Mouse (Mus musculus): ENCODE data around the gene Bves. TPM values are rescaled to one million over a fixed set of nuclear protein-coding genes. Genes with fewer than 3 reads are reported as not detected.
A peak's percentile ranks its signal among the peaks of the same experiment; 100 is the strongest.
"Not testable (repeated sequence)": the region's sequence is repeated elsewhere in the genome, so short reads cannot be mapped to it uniquely, and the experiment has no call there.

Bves gene
- 1 to 10 TPM; 2.9 to 4.4 (median 3.8) TPM for total RNA-seq (2022)

GRCm38 (mm10) chr10:45335434-45336422 is at the start of gene Bves:
Bves (plus strand) TSS chr10:45335772.
- DNase-seq (ENCODE audit: low spot score in 2 of 2) = peak in 1 of 2 experiments; percentile 18

GRCm38 (mm10) chr10:45288351-45288750 is 47.2 kb upstream of the Bves start:
- no peak for DNase-seq (ENCODE audit: low spot score in 2 of 2)

- DNase-seq (ENCODE audit: low spot score in 2 of 2) = no peak
Measured at GRCm38 (mm10) chr10:45289218-45290105, 46.1 kb upstream of the Bves start.

- no peak for DNase-seq (ENCODE audit: low spot score in 2 of 2)
Measured at GRCm38 (mm10) chr10:45290618-45291017, 45.0 kb upstream of the Bves start.

GRCm38 (mm10) chr10:45292159-45292558 is 43.4 kb upstream of the Bves start:
- not testable (repeated sequence) for DNase-seq (ENCODE audit: low spot score in 2 of 2)

- no peak for DNase-seq (ENCODE audit: low spot score in 2 of 2)
Measured at GRCm38 (mm10) chr10:45295093-45295492, 40.5 kb upstream of the Bves start.

- no peak for DNase-seq (ENCODE audit: low spot score in 2 of 2)
Measured at GRCm38 (mm10) chr10:45298503-45298902, 37.1 kb upstream of the Bves start.

GRCm38 (mm10) chr10:45299509-45299908 is 36.1 kb upstream of the Bves start:
- no peak for DNase-seq (ENCODE audit: low spot score in 2 of 2)

GRCm38 (mm10) chr10:45303315-45304036 is 32.1 kb upstream of the Bves start:
- DNase-seq (ENCODE audit: low spot score in 2 of 2) = no peak

- no peak for DNase-seq (ENCODE audit: low spot score in 2 of 2)
Measured at GRCm38 (mm10) chr10:45305173-45305572, 30.4 kb upstream of the Bves start.

- no peak for DNase-seq (ENCODE audit: low spot score in 2 of 2)
Measured at GRCm38 (mm10) chr10:45311129-45311528, 24.4 kb upstream of the Bves start.

- DNase-seq (ENCODE audit: low spot score in 2 of 2) = no peak
Measured at GRCm38 (mm10) chr10:45311624-45312023, 23.9 kb upstream of the Bves start.

- DNase-seq (ENCODE audit: low spot score in 2 of 2) = peak; percentile 19 to 25
Measured at GRCm38 (mm10) chr10:45314865-45315264, 20.7 kb upstream of the Bves start.

GRCm38 (mm10) chr10:45318922-45319321 is 16.6 kb upstream of the Bves start:
- no peak for DNase-seq (ENCODE audit: low spot score in 2 of 2)

GRCm38 (mm10) chr10:45320296-45320695 is 15.3 kb upstream of the Bves start:
- no peak for DNase-seq (ENCODE audit: low spot score in 2 of 2)

GRCm38 (mm10) chr10:45324159-45324558 is 11.4 kb upstream of the Bves start:
- no peak for DNase-seq (ENCODE audit: low spot score in 2 of 2)

- no peak for DNase-seq (ENCODE audit: low spot score in 2 of 2)
Measured at GRCm38 (mm10) chr10:45328196-45329000, 7.2 kb upstream of the Bves start.

- DNase-seq (ENCODE audit: low spot score in 2 of 2) = no peak
Measured at GRCm38 (mm10) chr10:45334925-45335324, 647 bp upstream of the Bves start.

GRCm38 (mm10) chr10:45339106-45339505 is 3.5 kb downstream of the Bves start:
- DNase-seq (ENCODE audit: low spot score in 2 of 2) = no peak

- no peak for DNase-seq (ENCODE audit: low spot score in 2 of 2)
Measured at GRCm38 (mm10) chr10:45344381-45344780, 8.8 kb downstream of the Bves start.

All from layer of hippocampus, adult 8-10 months (tissue).